Mouse (Mus musculus) 3T3-L1 (cell line): ENCODE data around the gene Ptprm.
A peak's percentile ranks its signal among the peaks of the same experiment; 100 is the strongest.

Experiments
- DNase-seq: peaks from one replicate; pipeline ENCODE4 v3.0.0-alpha.2; 2015; ENCODE audit warnings: low read depth, low spot score

Gene Ptprm

DNA sequence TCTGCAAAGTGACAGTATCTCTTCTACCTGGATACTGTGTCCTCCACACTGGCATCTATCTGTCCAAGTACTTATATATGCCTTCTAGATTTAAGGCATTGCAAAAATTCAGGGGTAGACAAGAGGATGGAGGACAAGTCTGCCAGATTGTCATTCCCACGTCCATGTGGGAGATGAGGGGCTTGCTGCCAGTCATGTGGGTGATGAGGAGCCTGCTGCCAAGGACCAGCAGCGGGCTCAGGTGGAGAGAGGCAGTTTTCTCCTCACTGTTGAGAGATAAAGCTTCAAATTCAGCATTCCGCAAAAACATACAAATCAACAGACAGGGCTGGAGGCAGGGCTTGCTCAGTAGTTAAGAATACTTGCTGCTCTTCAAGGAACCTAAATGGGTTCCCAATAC lies 66.8 kb downstream of the Ptprm start:
- DNase-seq, result no peak

DNA sequence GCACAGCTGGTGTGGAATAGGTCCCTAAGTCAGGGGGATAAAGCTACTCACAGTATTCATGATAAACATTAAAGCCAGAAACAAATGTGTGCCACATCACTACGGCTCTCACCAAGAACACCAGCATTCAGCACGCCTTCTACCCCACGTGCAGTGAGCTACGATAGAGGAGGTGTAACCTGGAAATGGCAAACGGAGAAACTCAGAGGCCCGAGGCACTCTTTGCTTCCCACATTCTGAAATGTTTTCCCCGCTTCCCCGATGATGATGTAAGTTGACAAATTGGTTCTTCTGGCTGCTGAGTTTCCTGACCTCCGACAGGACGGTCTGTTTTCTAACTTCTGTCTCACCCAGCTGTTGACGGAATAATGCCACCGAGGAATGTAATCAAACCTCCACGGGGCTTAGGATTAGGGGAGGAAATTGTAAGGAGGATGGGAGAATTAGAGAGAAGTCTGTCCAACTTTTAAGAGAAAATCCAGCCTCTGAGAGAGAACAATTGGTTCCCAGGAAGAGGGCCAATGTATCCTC lies 72.6 kb downstream of the Ptprm start:
- no peak for DNase-seq

DNA sequence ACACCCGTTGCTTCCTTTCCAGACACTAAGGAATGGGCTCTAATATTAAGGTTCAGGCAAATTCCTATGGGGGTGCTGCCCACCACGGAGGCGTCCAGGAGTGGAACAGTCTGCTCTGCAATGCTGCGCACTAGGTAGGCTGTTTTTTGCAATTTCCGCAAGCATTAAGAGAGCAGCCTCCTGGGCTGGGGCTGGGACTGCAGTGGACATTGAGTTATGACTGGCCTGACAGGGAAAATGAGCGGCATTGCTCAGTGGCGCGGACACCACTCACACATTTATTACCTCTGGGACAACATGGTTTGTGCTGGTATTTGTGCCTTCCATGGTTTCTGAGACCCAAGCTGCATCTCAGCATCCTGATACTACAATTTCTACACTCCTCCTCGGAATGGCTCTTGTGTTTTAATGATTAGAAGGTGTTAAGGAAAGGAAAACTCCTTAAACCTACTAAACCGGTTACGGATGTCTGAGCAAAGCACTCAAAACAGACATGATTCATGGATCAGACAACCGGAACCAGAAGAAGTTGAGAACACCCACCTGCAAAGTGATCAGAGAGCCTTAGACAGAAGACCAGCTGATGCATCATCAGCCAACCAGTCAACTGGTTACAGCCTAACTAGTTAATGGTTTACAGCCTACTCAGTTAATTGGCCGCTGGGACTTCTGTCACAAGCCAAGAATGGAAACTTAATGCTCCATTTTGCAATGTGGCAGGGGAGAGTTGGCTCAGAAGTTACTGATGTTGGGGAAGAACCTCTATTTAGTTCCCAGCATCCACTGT lies 76.9 kb downstream of the Ptprm start:
- no peak for DNase-seq

DNA sequence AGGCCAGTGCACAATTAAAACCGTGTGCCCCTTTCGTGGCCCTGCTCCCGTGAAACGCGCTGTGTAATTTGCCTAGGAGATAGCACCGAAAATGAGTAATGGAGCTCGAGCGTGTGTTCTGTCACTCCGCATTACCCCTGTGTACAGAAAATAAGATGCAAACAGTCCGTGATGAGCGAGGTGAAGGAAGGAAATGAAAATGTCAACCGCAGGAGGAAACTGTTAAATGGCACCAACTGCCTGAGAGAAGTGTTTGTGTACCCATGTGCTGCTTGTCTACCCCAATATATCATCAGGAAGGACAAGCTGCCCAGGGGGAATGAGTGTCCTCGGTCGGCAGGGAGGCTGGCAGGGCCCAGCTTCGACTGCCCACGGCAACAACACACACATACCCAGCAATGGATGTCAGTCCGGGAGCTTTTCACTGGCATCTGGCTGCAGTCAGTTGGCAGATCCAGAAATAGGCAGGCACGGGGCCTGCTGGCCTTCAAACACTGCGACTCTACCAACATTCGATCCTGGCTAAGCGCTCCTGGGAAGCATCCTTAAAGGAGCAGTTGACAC lies 79.6 kb downstream of the Ptprm start:
- no peak for DNase-seq

GRCm38 (mm10) chr17:67272928-67273327 lies 81.3 kb downstream of the Ptprm start:
- DNase-seq, result peak; percentile 2

- no peak for DNase-seq
Observed at GRCm38 (mm10) chr17:67268475-67269080, 85.7 kb downstream of the Ptprm start.

- DNase-seq, result no peak
Observed at GRCm38 (mm10) chr17:67266270-67266669, 88.0 kb downstream of the Ptprm start.

DNA sequence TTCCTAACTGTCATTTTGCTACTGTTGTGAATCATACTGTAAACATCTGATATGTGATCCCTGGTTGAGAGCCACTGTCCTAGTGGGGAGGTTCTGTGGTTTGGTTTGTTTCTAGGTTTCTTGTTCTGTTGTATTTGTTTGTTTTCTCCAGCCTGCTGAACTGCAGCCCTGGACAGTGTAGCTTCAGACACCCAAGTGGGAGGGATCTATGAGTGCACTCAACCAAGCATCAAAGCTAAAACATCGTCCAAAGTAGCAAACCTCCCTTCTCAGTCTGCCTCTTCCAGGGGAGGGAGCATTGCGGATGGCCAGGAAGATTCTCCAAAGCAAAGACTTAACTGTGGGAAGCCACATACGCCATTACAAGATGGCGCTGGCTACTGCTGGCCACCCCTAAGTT lies 88.7 kb downstream of the Ptprm start:
- no peak for DNase-seq

- no peak for DNase-seq
Observed at GRCm38 (mm10) chr17:67264716-67265115, 89.5 kb downstream of the Ptprm start.

- no peak for DNase-seq
Observed at GRCm38 (mm10) chr17:67263024-67263423, 91.2 kb downstream of the Ptprm start.

DNA sequence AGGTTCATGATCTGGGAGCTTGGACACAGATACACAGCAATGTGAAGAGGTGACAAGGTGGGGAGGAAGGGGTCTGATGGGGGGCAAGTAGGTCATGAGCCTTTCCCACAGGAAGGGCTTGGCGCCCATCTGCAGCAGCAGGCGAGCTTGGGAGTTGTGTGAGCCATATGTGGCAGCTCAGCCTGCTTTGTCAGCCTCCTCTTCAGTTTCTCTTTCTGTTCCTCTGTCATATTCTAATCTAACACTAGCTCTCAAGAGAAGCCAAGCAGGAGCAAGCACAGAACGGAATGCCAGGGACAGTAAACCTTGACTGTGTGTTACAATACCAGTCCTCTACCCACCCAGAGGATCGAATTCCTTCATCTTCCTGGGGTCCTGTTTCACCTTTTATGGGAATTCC lies 94.2 kb downstream of the Ptprm start:
- DNase-seq, result no peak

- no peak for DNase-seq
Observed at GRCm38 (mm10) chr17:67257780-67258179, 96.5 kb downstream of the Ptprm start.

DNA sequence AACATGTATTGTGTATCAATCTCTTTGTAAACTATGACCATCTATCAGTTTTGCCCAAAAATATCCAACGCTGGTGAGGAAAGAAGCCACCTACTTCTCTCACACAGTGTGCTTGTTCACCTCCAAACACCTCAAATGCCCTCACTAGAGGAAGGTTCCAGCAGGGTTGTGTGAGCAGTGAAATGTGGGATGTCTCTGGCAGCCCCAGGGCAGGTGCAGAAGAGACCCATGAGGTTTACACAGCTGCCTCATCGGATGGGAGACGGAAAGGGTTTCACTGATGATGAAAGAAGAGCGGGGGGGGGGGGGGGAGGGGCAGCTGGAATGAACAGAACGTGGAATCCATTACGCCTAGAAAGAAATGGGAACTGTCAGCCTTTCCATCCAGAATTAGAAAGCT lies 98.1 kb downstream of the Ptprm start:
- DNase-seq, result no peak

DNA sequence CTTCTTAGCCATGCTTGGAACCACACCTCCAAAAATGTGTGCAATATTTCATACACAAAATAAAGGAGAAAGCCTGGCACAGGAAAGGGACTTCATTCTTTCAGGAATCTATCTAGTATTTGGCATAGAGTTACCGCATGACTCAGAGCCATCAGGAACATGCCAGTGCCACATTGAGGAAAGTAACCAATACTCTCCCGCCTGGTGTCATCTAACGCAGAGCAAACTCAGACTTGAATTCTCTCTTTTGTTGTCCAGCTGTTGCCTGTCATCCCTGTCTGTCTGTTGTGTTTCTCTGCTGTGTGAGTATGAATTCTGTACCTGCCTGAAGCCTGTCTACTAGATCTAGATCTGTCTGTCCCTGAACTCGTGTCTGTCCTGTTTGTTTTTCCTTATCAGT lies 100.8 kb downstream of the Ptprm start:
- peak; percentile 19 for DNase-seq

GRCm38 (mm10) chr17:67252992-67253391 lies 101.3 kb downstream of the Ptprm start:
- no peak for DNase-seq

DNA sequence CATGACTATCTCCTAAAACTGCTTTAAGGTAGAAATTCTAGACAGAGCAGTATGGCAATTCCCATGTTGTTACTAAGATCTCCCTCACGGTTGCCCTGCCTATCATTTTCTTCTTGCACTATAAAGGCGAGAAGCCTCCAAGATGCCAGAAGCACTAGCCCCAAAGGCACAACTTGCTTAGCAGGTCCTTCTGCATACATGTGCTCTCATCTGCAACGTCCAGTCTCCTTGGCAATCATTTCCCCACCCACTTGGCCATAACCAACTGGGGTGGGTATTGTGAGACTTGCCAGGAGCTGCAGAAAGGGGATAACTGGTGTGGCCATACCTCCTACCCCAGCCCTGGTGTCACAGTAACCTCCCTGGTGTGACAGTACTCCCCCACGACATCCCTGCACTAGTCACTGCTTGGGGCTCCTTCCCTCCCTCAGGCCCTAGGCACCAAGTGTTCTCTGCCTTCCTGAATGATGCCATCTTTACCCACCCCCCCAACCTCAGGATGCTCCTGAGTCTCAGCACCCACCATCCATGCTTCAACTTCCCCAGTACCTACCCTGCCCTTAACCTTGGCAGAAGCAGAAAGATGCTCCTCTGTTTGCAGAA lies 108.9 kb downstream of the Ptprm start:
- no peak for DNase-seq

DNA sequence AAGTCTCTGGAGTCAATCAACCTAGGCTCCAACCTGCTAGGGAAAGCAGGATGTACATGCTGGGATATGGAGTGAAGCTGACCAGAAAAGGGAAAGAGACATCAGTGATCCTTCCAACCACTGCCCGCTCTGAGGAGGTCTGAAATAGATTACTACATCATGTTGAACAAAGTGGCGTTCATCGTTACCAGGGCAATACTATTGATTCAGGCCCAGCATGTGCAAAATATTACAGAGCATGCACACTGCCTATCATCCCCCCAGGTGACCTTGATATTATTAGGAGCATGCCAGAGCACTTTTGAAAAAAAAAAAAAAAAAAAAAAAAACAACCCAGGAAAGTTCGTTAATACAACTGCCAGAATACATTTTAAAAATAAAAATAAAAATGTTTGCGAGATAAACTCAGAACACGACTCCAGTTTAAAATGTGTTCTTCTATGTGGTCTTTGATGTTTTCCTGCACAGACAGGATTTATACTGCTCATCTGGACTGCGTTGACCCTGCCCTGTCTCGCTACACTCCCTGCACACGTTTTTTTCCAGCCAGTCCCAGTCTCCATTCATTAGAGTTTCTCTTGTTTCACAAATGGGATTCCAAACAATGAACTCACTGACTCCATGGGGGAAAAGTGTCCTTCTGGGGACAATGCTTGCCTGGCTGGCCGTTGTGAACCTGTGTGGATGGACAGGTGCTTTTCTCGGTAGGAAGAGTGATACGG lies 111.3 kb downstream of the Ptprm start:
- DNase-seq, result no peak

GRCm38 (mm10) chr17:67241951-67242773 lies 112.1 kb downstream of the Ptprm start:
- DNase-seq, result no peak

GRCm38 (mm10) chr17:67238866-67239265 lies 115.4 kb downstream of the Ptprm start:
- no peak for DNase-seq

DNA sequence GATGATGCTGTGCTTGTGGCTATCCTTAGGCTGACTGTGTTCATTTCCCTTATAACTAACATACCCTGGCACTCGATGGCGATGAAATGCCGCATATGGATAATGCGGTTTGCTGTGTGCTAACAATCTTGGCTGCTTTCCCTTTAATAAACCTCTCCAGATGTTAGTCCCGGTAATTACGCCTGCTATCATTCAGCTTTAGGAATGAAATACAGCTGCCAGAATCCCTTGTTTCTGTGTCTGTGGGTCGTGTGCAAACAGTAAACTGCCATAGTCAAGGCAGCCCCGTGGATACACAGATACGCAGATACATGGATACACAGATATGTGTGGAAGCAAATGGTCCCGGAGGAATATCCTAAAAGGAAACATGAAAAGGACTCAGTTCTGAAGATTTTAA lies 116.8 kb downstream of the Ptprm start:
- no peak for DNase-seq

- peak; percentile 9 for DNase-seq
Observed at GRCm38 (mm10) chr17:67233063-67233462, 121.2 kb downstream of the Ptprm start.
